Mouse (Mus musculus): ENCODE results near the gene Gm10277.

DNA sequence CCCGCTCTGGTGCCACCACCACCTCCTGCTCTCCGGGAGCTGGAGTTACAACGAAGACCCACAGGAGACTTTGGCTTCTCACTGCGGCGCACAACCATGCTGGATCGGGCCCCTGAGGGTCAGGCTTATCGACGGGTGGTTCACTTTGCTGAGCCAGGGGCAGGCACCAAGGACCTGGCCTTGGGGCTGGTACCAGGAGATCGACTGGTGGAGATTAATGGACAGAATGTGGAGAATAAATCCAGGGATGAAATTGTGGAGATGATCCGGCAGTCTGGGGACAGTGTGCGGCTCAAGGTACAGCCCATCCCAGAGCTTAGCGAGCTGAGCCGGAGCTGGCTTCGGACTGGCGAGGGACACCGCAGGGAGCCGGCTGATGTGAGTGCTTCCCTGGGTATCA lies 9.6 kb downstream of the Gm10277 start:
- TF ChIP-seq CTCF (IDR thresholded peaks at IDR 0.05; ENCODE audit: low read depth, low read length) (no peak), POLR2A (IDR thresholded peaks at IDR 0.05; ENCODE audit: borderline replicate concordance, low read depth, low read length) (no peak)

Data from bone marrow macrophage, adult 2 months (primary cell).